9 mouse cellular contexts compared by ENCODE assay signal in the genomic region with DNA sequence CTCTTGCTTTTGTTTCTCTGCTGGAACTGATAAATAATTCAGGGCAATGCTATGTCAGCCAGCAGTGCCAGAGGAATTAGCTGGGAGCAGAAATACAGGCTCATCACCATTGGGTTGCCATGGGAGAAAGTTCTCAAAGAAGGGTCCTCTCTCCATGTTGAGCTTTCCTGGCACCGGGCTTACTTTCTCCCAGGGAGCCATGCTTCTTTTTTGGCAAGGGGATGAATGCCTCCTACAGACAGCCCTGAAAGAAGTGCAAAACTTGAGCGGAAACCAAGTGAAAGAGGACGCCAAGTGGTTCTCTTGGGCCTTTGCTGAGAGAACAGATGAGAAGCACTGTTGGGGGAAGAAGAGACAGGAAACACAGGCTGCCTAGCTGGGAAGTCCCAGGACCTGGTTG.
DNase-seq lines count a peak whose midpoint lies in the region; ATAC-seq lines count a peak whose summit lies in the region.
"Had no signal": no experiment of that assay in that cellular context is flagged by ENCODE, and none has a peak within 500 bp of the region (broad histone marks: within the 10 kb centered on the region; RNA-seq: fewer than 3 reads in every experiment).

No protein-coding gene starts in this region.

- WGBS in hindbrain, embryonic 13.5 days = 57% methylated on average over 3 of the region's 3 CpGs
- 77% methylated on average over 3 of the region's 3 CpGs for WGBS in hindbrain, embryonic 10.5 days
- WGBS in limb, embryonic 10.5 days = 82% methylated on average over 3 of the region's 3 CpGs
- 75% methylated on average over 3 of the region's 3 CpGs for WGBS in kidney, embryonic 15.5 days

- DNase-seq in hindbrain, embryonic 10.5 days (ENCODE audit: low spot score) = no peak
- peak; percentile 7 to 25 for DNase-seq in cerebellum, adult 18-20 months
- peak; percentile 31 for DNase-seq in heart, postnatal 25 days (ENCODE audit: low spot score)
- DNase-seq in left cerebral cortex, postnatal 36 days (ENCODE audit: low spot score in 2 of 2) = peak; percentile 52 to 58
- DNase-seq in limb, embryonic 10.5 days (ENCODE audit: low spot score) = no peak
- DNase-seq in testis, postnatal 14 days (ENCODE audit: low spot score) = no peak
- DNase-seq: liver, embryonic 13.5 days had no signal

- no peaks in the 10 kb centered on the region for H3K36me3 ChIP-seq in hindbrain, embryonic 13.5 days
- no peaks in the 10 kb centered on the region for H3K36me3 ChIP-seq in hindbrain, embryonic 10.5 days
- H3K36me3 ChIP-seq in limb, embryonic 10.5 days = no peaks in the 10 kb centered on the region
- H3K36me3 ChIP-seq in kidney, embryonic 15.5 days = no peaks in the 10 kb centered on the region
- H3K36me3 ChIP-seq: liver, embryonic 13.5 days had no signal

- no peak overlapping the region for H3K4me3 ChIP-seq in hindbrain, embryonic 13.5 days
- H3K4me3 ChIP-seq in hindbrain, embryonic 10.5 days = no peak overlapping the region
- no peak overlapping the region for H3K4me3 ChIP-seq in limb, embryonic 10.5 days
- no peak overlapping the region for H3K4me3 ChIP-seq in kidney, embryonic 15.5 days (replicated peaks)
- H3K4me3 ChIP-seq: liver, embryonic 13.5 days had no signal

- intact Hi-C loops in heart, postnatal 25 days (cut with DNase I) = no loop called here
- intact Hi-C loops in left cerebral cortex, postnatal 36 days (cut with DNase I) = no loop called here

- no peak overlapping the region for H3K4me2 ChIP-seq in hindbrain, embryonic 13.5 days
- H3K4me2 ChIP-seq in kidney, embryonic 15.5 days = no peak overlapping the region
- H3K4me2 ChIP-seq: liver, embryonic 13.5 days had no signal

- no peaks in the 10 kb centered on the region for H3K9me3 ChIP-seq in hindbrain, embryonic 13.5 days
- no peaks in the 10 kb centered on the region for H3K9me3 ChIP-seq in hindbrain, embryonic 10.5 days
- H3K9me3 ChIP-seq in limb, embryonic 10.5 days (replicated peaks) = no peaks in the 10 kb centered on the region
- H3K9me3 ChIP-seq in kidney, embryonic 15.5 days (replicated peaks) = no peaks in the 10 kb centered on the region
- H3K9me3 ChIP-seq: liver, embryonic 13.5 days had no signal

- H3K27me3 ChIP-seq in hindbrain, embryonic 13.5 days = no peaks in the 10 kb centered on the region
- H3K27me3 ChIP-seq in hindbrain, embryonic 10.5 days (ENCODE audit: insufficient read depth, poor library complexity, severe bottlenecking) = no peaks in the 10 kb centered on the region
- H3K27me3 ChIP-seq in limb, embryonic 10.5 days (ENCODE audit: low read depth, poor library complexity, severe bottlenecking) = 0 out of 2 replicates have a peak, but pooled peaks cover under 1% of the 10 kb centered on the region
- H3K27me3 ChIP-seq in kidney, embryonic 15.5 days = no peaks in the 10 kb centered on the region
- H3K27me3 ChIP-seq: liver, embryonic 13.5 days had no signal

- H3K27ac ChIP-seq in hindbrain, embryonic 13.5 days = no peak overlapping the region
- no peak overlapping the region for H3K27ac ChIP-seq in hindbrain, embryonic 10.5 days
- H3K27ac ChIP-seq in limb, embryonic 10.5 days = no peak overlapping the region
- H3K27ac ChIP-seq in kidney, embryonic 15.5 days = no peak overlapping the region
- H3K27ac ChIP-seq: liver, embryonic 13.5 days had no signal

- no peaks in the 10 kb centered on the region; the same call in 1 of the 2 replicates for H3K4me1 ChIP-seq in hindbrain, embryonic 13.5 days (replicated peaks)
- peaks cover 12% of the 10 kb centered on the region for H3K4me1 ChIP-seq in hindbrain, embryonic 10.5 days (replicated peaks)
- H3K4me1 ChIP-seq in limb, embryonic 10.5 days = no peaks in the 10 kb centered on the region
- H3K4me1 ChIP-seq in kidney, embryonic 15.5 days = peaks cover 8% of the 10 kb centered on the region; the same call in 1 of the 2 replicates
- H3K4me1 ChIP-seq: liver, embryonic 13.5 days had no signal

- peak; percentile 45 for ATAC-seq in hindbrain, embryonic 13.5 days (ENCODE audit: low FRiP score)
- no peak for ATAC-seq in kidney, embryonic 15.5 days (replicated peaks; ENCODE audit: low FRiP score)

- no peak overlapping the region for H3K9ac ChIP-seq in hindbrain, embryonic 13.5 days
- H3K9ac ChIP-seq in kidney, embryonic 15.5 days = no peak overlapping the region
- H3K9ac ChIP-seq: liver, embryonic 13.5 days had no signal

Comparison
In these comparisons a context has a peak if more than half of its experiments do, and no peak if none do; other contexts are left out.
1. DNase-seq: peak in cerebellum, adult 18-20 months (2 of 2), heart, postnatal 25 days (single experiment) and left cerebral cortex, postnatal 36 days (2 of 2); none in hindbrain, embryonic 10.5 days (single experiment), limb, embryonic 10.5 days (single experiment) and testis, postnatal 14 days (single experiment).